Mouse (Mus musculus) intestine, postnatal 0 days (tissue): Measurements from ENCODE around the gene Mapk6. TPM values are rescaled to one million over a fixed set of nuclear protein-coding genes. Genes with fewer than 3 reads are reported as not detected.
A peak's percentile ranks its signal among the peaks of the same experiment; 100 is the strongest.

Experiments used
- ATAC-seq: fragments of 200-750 bp; cut with Nextera tagmentation; 2 replicates; pipeline ENCODE4 v1.8.0; 2017; ENCODE audit warnings: mild to moderate bottlenecking, moderate TSS enrichment, moderate library complexity
- H3K27ac ChIP-seq: fragments of 300-500 bp; sonication (generic); 2 replicates; pipeline ENCODE4 v1.5.1; 2014; ENCODE audit warnings: mild to moderate bottlenecking, low read depth, low read length, moderate library complexity
- H3K27me3 ChIP-seq: fragments of 300-500 bp; sonication (generic); replicated peaks from 2 replicates; pipeline ENCODE4 v1.6.1; 2014; ENCODE audit warnings: low read length, mixed read lengths; ENCODE audit not compliant: control insufficient read depth, insufficient read depth
- H3K36me3 ChIP-seq: fragments of 300-500 bp; sonication (generic); 2 replicates; pipeline ENCODE4 v1.6.1; 2014; ENCODE audit warnings: mild to moderate bottlenecking, moderate library complexity; ENCODE audit not compliant: control insufficient read depth, insufficient read depth
- H3K4me1 ChIP-seq: fragments of 300-500 bp; sonication (generic); replicated peaks from 2 replicates; pipeline ENCODE4 v1.6.1; 2014; ENCODE audit warnings: antibody characterized with exemption, low read length, mixed read lengths; ENCODE audit not compliant: control insufficient read depth, insufficient read depth
- H3K4me2 ChIP-seq: fragments of 300-500 bp; sonication (generic); replicated peaks from 2 replicates; pipeline ENCODE4 v1.6.1; 2014; ENCODE audit warnings: low read depth, mild to moderate bottlenecking, moderate library complexity
- H3K4me3 ChIP-seq: fragments of 300-500 bp; sonication (generic); 2 replicates; pipeline ENCODE4 v1.5.1; 2014; ENCODE audit warnings: low read depth, low read length
- H3K9ac ChIP-seq: fragments of 300-500 bp; sonication (generic); 2 replicates; pipeline ENCODE4 v1.6.1; 2014; ENCODE audit warnings: mild to moderate bottlenecking, low read depth, low read length
- H3K9me3 ChIP-seq: fragments of 300-500 bp; sonication (generic); 2 replicates; pipeline ENCODE4 v1.6.1; 2016; ENCODE audit warnings: mixed run types; ENCODE audit not compliant: control insufficient read depth
- CTCF ChIP-seq: sonication (generic); IDR thresholded peaks from 2 replicates; pipeline ENCODE4 v1.5.1; 2016; ENCODE audit warnings: low read depth, mild to moderate bottlenecking, control low read depth, antibody characterized with exemption, moderate library complexity
- WGBS: fragments of 180-500 bp; shearing (Covaris S2); extraction: QIAGEN DNeasy Blood & Tissue Kit; methylation state at CpG from one replicate; pipeline ENCODE4 v1.1.7; 2014; 5-methylcytosine and 5-hydroxymethylcytosine counted together
- polyA plus RNA-seq: library from polyadenylated mRNA; unstranded; fragments of >200 nt; fragmentation: Nextera tagmentation; extraction: Ambion mirVana; gene quantifications from 2 replicates; pipeline ENCODE4 v1.2.1, GENCODE M21; 2015

Mapk6 gene
- polyA plus RNA-seq, 1 experiment from 2014 or later, result 36.6 TPM

GRCm38 (mm10) chr9:75440796-75441666 is 31.2 kb upstream of the Mapk6 start, which contains the start of gene Leo1:
Leo1 (plus strand) TSS chr9:75441524.
- peak within 1 kb of the TSS; percentile 54 for H3K4me3 ChIP-seq
- H3K4me1 ChIP-seq, result peaks cover 5% of the 10 kb centered on the region
- under 1% methylated on average over 33 of the region's 45 CpGs for WGBS
- H3K27me3 ChIP-seq, result no peaks in the 10 kb centered on the region
- peak; percentile 91 for ATAC-seq
- peak within 1 kb of the TSS; percentile 75 for H3K9ac ChIP-seq
- no peak for TF ChIP-seq CTCF
- peak within 1 kb of the TSS; percentile 65 for H3K4me2 ChIP-seq
- H3K36me3 ChIP-seq, result no peaks in the 10 kb centered on the region; the same call in 1 of the 2 replicates
- H3K9me3 ChIP-seq, result no peaks in the 10 kb centered on the region
- H3K27ac ChIP-seq, result peak within 1 kb of the TSS; percentile 76

GRCm38 (mm10) chr9:75437653-75438385 is 28.0 kb upstream of the Mapk6 start:
- peak; percentile 67 for TF ChIP-seq CTCF
- 24% methylated on average over 6 of the region's 6 CpGs for WGBS

GRCm38 (mm10) chr9:75435918-75436317 is 26.1 kb upstream of the Mapk6 start:
- H3K27me3 ChIP-seq, result no peaks in the 10 kb centered on the region
- H3K4me3 ChIP-seq, result no peak overlapping the region
- no peak overlapping the region for H3K27ac ChIP-seq
- H3K4me1 ChIP-seq, result no peaks in the 10 kb centered on the region
- peak; percentile 70 for ATAC-seq
- WGBS, result 6% methylated on average over 12 of the region's 12 CpGs
- no peaks in the 10 kb centered on the region for H3K36me3 ChIP-seq
- TF ChIP-seq CTCF, result no peak
- H3K4me2 ChIP-seq, result peak overlapping the region; percentile 13; the same call in 1 of the 2 replicates
- no peaks in the 10 kb centered on the region for H3K9me3 ChIP-seq
- H3K9ac ChIP-seq, result no peak overlapping the region

More at GRCm38 (mm10) chr9:75437653-75438385, 28.0 kb upstream of the Mapk6 start:
- no peaks in the 10 kb centered on the region for H3K36me3 ChIP-seq
- H3K4me2 ChIP-seq, result no peak overlapping the region
- H3K9me3 ChIP-seq, result no peaks in the 10 kb centered on the region
- no peak for ATAC-seq
- peaks cover 5% of the 10 kb centered on the region for H3K4me1 ChIP-seq
- no peak overlapping the region for H3K27ac ChIP-seq
- no peak overlapping the region for H3K9ac ChIP-seq
- no peak overlapping the region for H3K4me3 ChIP-seq
- H3K27me3 ChIP-seq, result no peaks in the 10 kb centered on the region

GRCm38 (mm10) chr9:75435291-75435690 is 25.5 kb upstream of the Mapk6 start:
- H3K4me1 ChIP-seq, result no peaks in the 10 kb centered on the region
- no peaks in the 10 kb centered on the region for H3K36me3 ChIP-seq
- ATAC-seq, result no peak
- 84% methylated on average over 4 of the region's 4 CpGs for WGBS
- H3K27me3 ChIP-seq, result no peaks in the 10 kb centered on the region
- no peak overlapping the region for H3K27ac ChIP-seq
- no peak overlapping the region for H3K4me2 ChIP-seq
- H3K9ac ChIP-seq, result no peak overlapping the region
- H3K4me3 ChIP-seq, result no peak overlapping the region
- TF ChIP-seq CTCF, result no peak
- H3K9me3 ChIP-seq, result no peaks in the 10 kb centered on the region

DNA sequence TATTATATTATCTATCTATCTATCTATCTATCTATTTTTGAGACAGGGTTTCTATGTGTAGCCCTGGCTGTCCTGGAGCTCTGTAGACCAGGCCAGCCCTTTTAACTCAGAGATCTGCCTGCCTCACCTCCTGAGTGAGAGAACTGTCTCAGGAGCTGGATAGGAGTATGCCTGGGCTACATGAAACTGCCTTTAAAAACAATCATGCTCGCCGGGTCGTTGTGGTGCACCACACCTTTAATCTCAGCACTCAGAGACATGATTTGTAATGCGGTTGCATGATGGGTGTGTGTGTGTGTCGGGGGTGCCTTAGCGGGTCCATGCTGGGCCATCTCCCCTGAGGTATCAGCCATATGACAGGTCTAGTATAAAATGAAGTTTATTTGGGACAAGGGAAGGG is 25.1 kb upstream of the Mapk6 start:
- no peak overlapping the region for H3K4me2 ChIP-seq
- H3K36me3 ChIP-seq, result no peaks in the 10 kb centered on the region
- no peak overlapping the region for H3K4me3 ChIP-seq
- no peak overlapping the region for H3K9ac ChIP-seq
- no peak for TF ChIP-seq CTCF
- 76% methylated on average over 6 of the region's 6 CpGs for WGBS
- no peak for ATAC-seq
- no peaks in the 10 kb centered on the region for H3K9me3 ChIP-seq
- H3K27ac ChIP-seq, result no peak overlapping the region
- H3K27me3 ChIP-seq, result no peaks in the 10 kb centered on the region
- no peaks in the 10 kb centered on the region for H3K4me1 ChIP-seq

- H3K27me3 ChIP-seq, result no peaks in the 10 kb centered on the region
- no peak overlapping the region for H3K27ac ChIP-seq
- no peak overlapping the region for H3K4me2 ChIP-seq
- peak; percentile 70 for TF ChIP-seq CTCF
- no peak; the same call in 1 of the 2 replicates for ATAC-seq
- no peak overlapping the region for H3K9ac ChIP-seq
- H3K4me1 ChIP-seq, result no peaks in the 10 kb centered on the region
- 46% methylated on average over 7 of the region's 7 CpGs for WGBS
- H3K36me3 ChIP-seq, result no peaks in the 10 kb centered on the region
- no peak overlapping the region for H3K4me3 ChIP-seq
- no peaks in the 10 kb centered on the region for H3K9me3 ChIP-seq
Measured at GRCm38 (mm10) chr9:75434172-75434793, 24.5 kb upstream of the Mapk6 start.
